Comparison of ENCODE assay signal across 10 mouse cellular contexts in the genomic region with DNA sequence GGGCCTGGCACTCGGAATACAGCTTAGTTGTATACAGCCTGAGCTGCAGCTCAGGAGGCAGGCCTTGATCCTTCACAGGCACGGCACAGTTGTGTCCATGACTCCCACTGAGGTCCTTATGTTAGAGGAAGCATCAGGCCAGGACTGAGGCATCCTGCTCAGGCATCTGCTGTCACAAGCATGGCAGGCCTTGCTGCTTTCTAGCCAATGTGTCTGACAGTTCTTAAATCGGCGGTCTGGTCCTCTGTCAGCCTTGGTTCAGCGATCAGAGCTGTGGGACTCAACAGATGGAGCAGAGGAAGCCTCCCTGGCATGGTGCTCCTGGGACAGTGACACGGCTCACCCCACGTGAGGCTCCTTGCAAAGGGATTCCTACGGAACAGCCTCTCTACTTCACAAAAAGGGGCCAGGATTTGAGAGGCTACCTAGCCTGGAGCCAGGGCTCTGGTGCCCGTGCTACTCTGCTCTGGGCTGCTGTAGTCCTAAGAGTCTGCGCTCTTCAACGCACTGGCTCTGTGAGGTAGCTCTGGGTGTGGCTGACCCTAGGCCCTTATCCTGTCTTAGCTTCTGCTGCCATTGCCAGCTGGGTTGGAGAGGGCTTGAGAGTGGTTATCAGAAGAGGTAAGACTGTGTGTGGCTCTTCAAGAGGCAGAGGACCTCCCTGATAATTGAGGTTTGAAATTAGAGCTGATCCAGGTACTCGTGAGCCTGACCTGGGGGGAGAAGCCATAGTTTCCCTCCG. TPM values are rescaled to one million over a fixed set of nuclear protein-coding genes. Genes with fewer than 3 reads are reported as not detected.
DNase-seq lines count a peak whose midpoint lies in the region; ATAC-seq and TF ChIP-seq lines count a peak whose summit lies in the region.
"Had no signal": no experiment of that assay in that cellular context is flagged by ENCODE, and none has a peak within 500 bp of the region (broad histone marks: within the 10 kb centered on the region; RNA-seq: fewer than 3 reads in every experiment).

No protein-coding gene starts in this region.

- H3K27ac ChIP-seq in midbrain, embryonic 10.5 days (replicated peaks) = peak overlapping the region; percentile 39
- H3K27ac ChIP-seq in midbrain, embryonic 11.5 days (ENCODE audit: low read depth, low read length) = no peak overlapping the region
- no peak overlapping the region for H3K27ac ChIP-seq in stomach, postnatal 0 days (replicated peaks)
- H3K27ac ChIP-seq: embryonic facial prominence, embryonic 13.5 days had no signal

- no peak for TF ChIP-seq CTCF in stomach, postnatal 0 days (IDR thresholded peaks at IDR 0.05; ENCODE audit: low read depth)

- ATAC-seq in midbrain, embryonic 11.5 days (ENCODE audit: low FRiP score) = no peak
- ATAC-seq in stomach, postnatal 0 days (ENCODE audit: low FRiP score, low TSS enrichment) = 0 out of 2 replicates have a peak, but pooled peaks have one; percentile 39

- no peaks in the 10 kb centered on the region for H3K9me3 ChIP-seq in midbrain, embryonic 10.5 days (replicated peaks)
- H3K9me3 ChIP-seq in midbrain, embryonic 11.5 days (ENCODE audit: control insufficient read depth, low read length) = no peaks in the 10 kb centered on the region
- no peaks in the 10 kb centered on the region for H3K9me3 ChIP-seq in stomach, postnatal 0 days (ENCODE audit: control insufficient read depth, low read length)
- H3K9me3 ChIP-seq: embryonic facial prominence, embryonic 13.5 days had no signal

- 95% methylated on average over 13 of the region's 13 CpGs for WGBS in midbrain, embryonic 10.5 days
- WGBS in midbrain, embryonic 11.5 days = 89% methylated on average over 13 of the region's 13 CpGs
- WGBS in stomach, postnatal 0 days = 88% methylated on average over 13 of the region's 13 CpGs

- no peak for TF ChIP-seq EP300 in stomach, postnatal 0 days (optimal IDR thresholded peaks at IDR 0.05)

- H3K4me2 ChIP-seq in midbrain, embryonic 11.5 days = no peak overlapping the region
- H3K4me2 ChIP-seq in stomach, postnatal 0 days (replicated peaks; ENCODE audit: low read depth) = no peak overlapping the region
- H3K4me2 ChIP-seq: embryonic facial prominence, embryonic 13.5 days had no signal

- peak; percentile 20 for DNase-seq in embryo, embryonic 11.5 days (ENCODE audit: low read depth, low spot score)
- no peak for DNase-seq in embryo, embryonic 11 days
- DNase-seq in midbrain, embryonic 10.5 days (ENCODE audit: low spot score) = no peak
- no peak for DNase-seq in midbrain, embryonic 11.5 days (ENCODE audit: low spot score, missing footprints)
- DNase-seq in liver = peak; percentile 92
- no peak for DNase-seq in stomach, postnatal 0 days (ENCODE audit: low spot score)
- no peak for DNase-seq in urinary bladder, postnatal 14 days (ENCODE audit: low spot score)
- no peak for DNase-seq in frontal cortex, postnatal 14 days (ENCODE audit: low spot score in 2 of 2)

- no peaks in the 10 kb centered on the region for H3K4me1 ChIP-seq in midbrain, embryonic 10.5 days
- no peaks in the 10 kb centered on the region for H3K4me1 ChIP-seq in midbrain, embryonic 11.5 days (ENCODE audit: control insufficient read depth, insufficient read depth, low read length)
- H3K4me1 ChIP-seq in stomach, postnatal 0 days (replicated peaks; ENCODE audit: control insufficient read depth, insufficient read depth) = no peaks in the 10 kb centered on the region
- H3K4me1 ChIP-seq: embryonic facial prominence, embryonic 13.5 days had no signal

- H3K36me3 ChIP-seq in midbrain, embryonic 10.5 days = peaks cover 100% of the 10 kb centered on the region
- peaks cover 41% of the 10 kb centered on the region for H3K36me3 ChIP-seq in midbrain, embryonic 11.5 days (ENCODE audit: control insufficient read depth, insufficient read depth, low read length)
- H3K36me3 ChIP-seq in stomach, postnatal 0 days (ENCODE audit: control insufficient read depth, insufficient read depth, low read length) = peaks cover 38% of the 10 kb centered on the region

- H3K4me3 ChIP-seq in midbrain, embryonic 10.5 days = no peak overlapping the region
- H3K4me3 ChIP-seq in midbrain, embryonic 11.5 days (ENCODE audit: low read depth, low read length) = no peak overlapping the region
- no peak overlapping the region for H3K4me3 ChIP-seq in stomach, postnatal 0 days (ENCODE audit: low read depth, low read length)
- H3K4me3 ChIP-seq: embryonic facial prominence, embryonic 13.5 days had no signal

- no peak overlapping the region for H3K9ac ChIP-seq in midbrain, embryonic 11.5 days (ENCODE audit: low read length)
- no peak overlapping the region for H3K9ac ChIP-seq in stomach, postnatal 0 days (ENCODE audit: low read length)

- no peaks in the 10 kb centered on the region for H3K27me3 ChIP-seq in midbrain, embryonic 10.5 days (ENCODE audit: low read depth, poor library complexity, severe bottlenecking)
- no peaks in the 10 kb centered on the region for H3K27me3 ChIP-seq in midbrain, embryonic 11.5 days (ENCODE audit: control insufficient read depth, insufficient read depth, low read length)
- H3K27me3 ChIP-seq in stomach, postnatal 0 days (ENCODE audit: control insufficient read depth, insufficient read depth, low read length) = no peaks in the 10 kb centered on the region
- H3K27me3 ChIP-seq: embryonic facial prominence, embryonic 13.5 days had no signal

RNA-seq across cellular contexts. Expression of a gene that starts 22.3 kb away (rescaled TPM):
- polyA plus RNA-seq in midbrain, embryonic 10.5 days (2016; fragmentation: Nextera tagmentation; extraction: Ambion mirVana) = 8.3 and 9.1 TPM in 2 replicates
- 6.5 and 9.7 TPM in 2 replicates for polyA plus RNA-seq in midbrain, embryonic 11.5 days (2014; fragmentation: Nextera tagmentation; extraction: Ambion mirVana)
- 5.2 and 5.7 TPM in 2 replicates for polyA plus RNA-seq in stomach, postnatal 0 days (2015; fragmentation: Nextera tagmentation; extraction: Ambion mirVana)

RNA-seq across cellular contexts. Expression of a gene that starts 35.0 kb away (rescaled TPM):
- not detected in 2 replicates for polyA plus RNA-seq in midbrain, embryonic 10.5 days (2016; fragmentation: Nextera tagmentation; extraction: Ambion mirVana)
- polyA plus RNA-seq in midbrain, embryonic 11.5 days (2014; fragmentation: Nextera tagmentation; extraction: Ambion mirVana) = not detected in 2 replicates
- polyA plus RNA-seq in stomach, postnatal 0 days (2015; fragmentation: Nextera tagmentation; extraction: Ambion mirVana) = 12.7 TPM in 2 replicates
- polyA plus RNA-seq: heart, embryonic 14.5 days had no signal

RNA-seq across cellular contexts. Expression of a gene that starts 54.1 kb away (rescaled TPM):
- 2.3 and 4.0 TPM in 2 replicates for polyA plus RNA-seq in midbrain, embryonic 10.5 days (2016; fragmentation: Nextera tagmentation; extraction: Ambion mirVana)
- 1.1 and 1.2 TPM in 2 replicates for polyA plus RNA-seq in midbrain, embryonic 11.5 days (2014; fragmentation: Nextera tagmentation; extraction: Ambion mirVana)
- 211 and 220 TPM in 2 replicates for polyA plus RNA-seq in stomach, postnatal 0 days (2015; fragmentation: Nextera tagmentation; extraction: Ambion mirVana)

Comparison
In these comparisons a context has a peak if more than half of its experiments do, and no peak if none do; other contexts are left out.
1. DNase-seq: peak in embryo, embryonic 11.5 days (single experiment) and liver (single experiment); none in embryo, embryonic 11 days (single experiment), midbrain, embryonic 10.5 days (single experiment), midbrain, embryonic 11.5 days (single experiment), stomach, postnatal 0 days (single experiment), urinary bladder, postnatal 14 days (single experiment) and frontal cortex, postnatal 14 days (0 of 2).
2. RNA of a gene that starts 35.0 kb away (polyA plus RNA-seq): 12.7 TPM in stomach, postnatal 0 days; not detected in midbrain, embryonic 11.5 days and not detected in midbrain, embryonic 10.5 days; every median in the first group is over 10 times any median in the second.
3. RNA of a gene that starts 54.1 kb away (polyA plus RNA-seq): 211 to 220 TPM in stomach, postnatal 0 days; 2.3 to 4.0 TPM in midbrain, embryonic 10.5 days and 1.1 to 1.2 TPM in midbrain, embryonic 11.5 days; every median in the first group is over 10 times any median in the second.